Mouse (Mus musculus) heart, postnatal 4 days (tissue): ENCODE measurements around the gene Fmo5. TPM values are rescaled to one million over a fixed set of nuclear protein-coding genes. Genes with fewer than 3 reads are reported as not detected.

Experiments used
- DNase-seq: peaks from one replicate; pipeline ENCODE4 v3.0.0; 2021
- total RNA-seq, 2 experiments: library from RNA; stranded (reverse); gene quantifications; 2 replicates each; pipeline ENCODE4 v1.2.3; 2021

Gene Fmo5
- total RNA-seq, 2 experiments from 2014 or later, result 4.9 TPM

DNA sequence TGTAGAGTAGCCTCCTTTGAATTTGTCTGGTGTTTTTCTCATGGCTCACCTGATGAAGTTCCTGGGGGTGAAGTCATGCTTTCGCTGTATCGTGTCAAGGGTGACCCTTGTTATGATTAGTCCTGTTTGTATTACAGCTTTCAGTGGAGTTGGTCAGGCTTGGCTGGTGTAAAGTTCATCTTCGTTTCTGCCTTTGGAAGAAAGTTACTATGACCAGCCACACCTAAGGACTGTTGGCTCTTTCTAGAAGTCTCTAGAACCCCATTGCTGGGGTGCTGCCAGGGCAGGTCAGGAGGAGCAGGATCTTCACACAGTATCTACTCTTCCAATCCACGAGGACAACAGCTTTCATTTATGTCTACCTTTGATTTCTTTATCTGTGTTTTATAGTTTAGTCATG is 4.9 kb downstream of the Fmo5 start:
- no peak for DNase-seq

DNA sequence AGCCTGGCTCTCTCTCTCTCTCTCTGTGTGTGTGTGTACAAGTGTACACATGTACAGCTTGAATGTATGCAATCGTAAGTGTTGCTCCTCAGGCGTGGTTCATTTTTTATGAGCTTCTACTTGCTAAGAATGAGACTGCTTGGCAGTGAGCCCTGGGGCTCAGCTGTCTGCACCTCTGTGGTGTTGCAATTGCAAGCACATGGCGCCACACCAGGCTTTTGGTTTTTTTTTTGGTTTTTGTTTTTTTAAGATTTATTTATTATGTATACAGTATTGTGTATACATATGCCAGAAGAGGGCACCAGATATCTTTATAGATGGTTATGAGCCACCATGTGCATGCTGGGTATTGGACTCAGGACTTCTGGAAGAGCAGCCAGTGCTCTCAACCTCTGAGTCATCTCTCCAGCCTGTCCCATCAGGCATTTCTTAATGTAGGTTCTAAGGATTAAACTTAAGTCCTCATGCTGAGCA is 5.7 kb downstream of the Fmo5 start:
- DNase-seq, result peak; percentile 76

DNA sequence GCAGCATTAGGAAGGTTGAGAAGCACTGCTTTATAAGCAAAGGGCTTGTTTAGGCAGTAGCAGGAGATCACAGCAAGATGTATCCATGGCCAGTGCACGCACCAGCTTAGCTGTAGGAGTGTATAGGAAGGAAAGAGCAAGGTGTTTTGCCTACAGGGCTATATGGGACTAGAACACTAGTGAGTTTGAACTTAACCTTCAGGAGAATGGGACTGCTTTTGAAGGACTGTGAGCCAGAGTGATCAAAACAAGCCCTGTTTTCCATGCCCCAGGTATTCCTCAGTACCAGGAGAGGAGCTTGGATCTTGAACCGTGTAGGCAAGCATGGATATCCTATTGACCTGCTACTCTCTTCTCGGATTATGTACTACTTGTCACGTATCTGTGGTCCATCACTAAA is 12.8 kb downstream of the Fmo5 start:
- no peak for DNase-seq

DNA sequence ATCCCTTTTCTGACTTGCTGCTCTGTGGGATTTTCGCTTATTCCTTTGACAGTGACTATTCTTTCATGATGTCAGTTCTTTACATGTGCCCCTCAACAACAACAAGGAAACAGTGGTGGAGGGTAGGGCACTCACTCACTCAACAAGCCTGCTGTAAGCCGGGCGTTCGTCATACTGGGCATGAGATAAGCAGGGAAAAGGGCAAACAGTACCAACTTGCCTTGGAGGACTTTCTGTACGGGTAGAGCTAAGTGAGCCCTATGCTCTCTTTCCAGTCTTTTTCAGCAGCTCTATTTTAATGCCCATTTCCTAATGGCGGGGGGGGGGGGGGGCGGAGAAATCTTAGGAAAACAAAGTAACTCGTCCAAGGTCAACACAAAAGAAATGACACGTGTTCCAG is 13.4 kb downstream of the Fmo5 start:
- DNase-seq, result no peak

DNA sequence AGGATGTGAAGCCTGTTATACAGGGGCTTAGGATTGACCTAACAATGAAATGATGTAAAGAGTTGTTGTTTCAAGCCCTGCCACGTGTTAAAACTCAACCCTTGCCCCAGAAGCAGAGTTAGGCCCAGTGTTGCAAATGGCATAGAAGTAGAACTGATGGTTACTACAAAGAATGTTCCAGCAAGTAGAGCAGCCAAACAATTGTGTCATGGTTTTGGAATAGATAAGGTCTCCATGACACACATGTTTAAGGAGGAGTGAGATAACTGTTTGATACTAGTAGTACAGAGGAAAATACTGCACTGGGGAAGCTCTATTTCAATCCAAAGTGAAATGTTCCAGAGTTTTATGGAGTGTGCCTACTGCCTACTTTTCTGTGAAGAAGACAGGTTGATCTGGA is 19.9 kb downstream of the Fmo5 start:
- DNase-seq, result no peak

DNA sequence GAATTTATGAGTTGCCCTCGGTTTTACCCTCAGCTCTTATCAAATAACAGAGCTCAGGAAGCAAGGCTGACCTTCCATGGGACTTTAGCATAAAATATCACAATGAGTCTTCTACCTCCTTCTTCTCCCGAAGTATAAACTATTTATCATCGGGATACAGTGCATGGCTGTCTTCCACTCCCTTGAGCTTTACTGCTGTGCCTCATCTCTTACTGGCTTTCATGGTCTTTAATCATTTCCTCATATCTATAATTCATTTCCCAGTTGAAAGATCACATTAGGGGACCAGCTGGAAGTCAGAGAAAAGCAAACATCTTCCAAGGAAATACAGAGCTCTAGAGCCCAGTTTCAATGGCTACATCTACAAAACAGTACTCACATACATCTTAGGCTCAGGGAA is 20.4 kb downstream of the Fmo5 start:
- no peak for DNase-seq

DNA sequence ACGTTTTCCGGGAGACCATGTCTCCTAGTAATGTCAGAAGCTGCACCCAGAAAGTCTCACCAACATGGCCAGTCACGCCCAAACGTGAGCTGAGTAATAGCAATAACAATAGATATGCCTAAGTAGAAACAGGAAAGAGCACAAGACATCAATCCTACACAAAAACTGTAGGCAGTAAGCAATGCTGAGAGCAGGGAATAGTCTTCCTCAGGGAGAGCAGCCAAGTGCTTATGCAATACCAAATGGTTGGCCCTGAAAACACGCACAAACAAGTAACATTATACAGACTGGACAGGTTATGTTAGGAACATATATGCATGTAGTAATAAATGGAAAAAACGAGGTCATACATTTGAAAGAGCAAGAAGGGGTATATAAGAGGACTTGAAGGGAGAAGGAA is 20.9 kb downstream of the Fmo5 start:
- DNase-seq, result no peak

DNA sequence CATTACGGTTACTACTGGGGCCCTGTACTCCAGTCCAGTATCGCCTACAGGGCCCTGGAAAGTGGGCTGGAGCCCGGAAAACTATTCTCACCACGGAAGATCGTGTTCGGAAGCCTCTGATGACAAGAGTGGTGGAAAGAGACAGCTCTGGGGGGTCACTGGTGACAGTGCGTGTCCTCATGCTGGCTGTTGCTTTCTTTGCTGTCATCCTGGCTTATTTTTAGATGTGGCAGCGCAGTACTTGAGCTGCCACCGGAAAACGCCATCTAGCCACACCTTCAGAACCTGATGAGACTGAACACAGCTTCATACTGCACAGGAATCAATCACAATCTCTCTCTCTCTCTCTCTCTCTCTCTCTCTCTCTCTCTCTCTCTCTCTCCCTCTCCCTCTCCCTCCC is 23.0 kb downstream of the Fmo5 start:
- DNase-seq, result peak; percentile 38

DNA sequence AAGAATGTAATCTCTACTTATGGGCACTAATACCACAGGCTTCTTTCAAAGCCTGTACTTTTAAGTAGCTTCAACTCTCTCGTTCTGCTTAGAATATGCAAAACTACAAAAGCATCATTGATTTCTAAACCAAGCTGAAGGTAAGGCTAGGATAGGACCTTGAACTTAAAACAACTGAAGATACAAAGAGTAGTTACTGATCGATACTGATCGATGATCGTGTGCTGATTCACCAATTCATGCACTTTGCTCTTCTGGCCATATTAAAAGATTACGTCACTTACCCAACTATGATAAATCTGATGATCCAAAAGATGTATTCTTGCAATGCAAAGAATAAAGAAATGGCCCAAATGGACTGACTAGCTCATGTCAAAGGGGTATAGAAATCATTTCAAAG is 25.2 kb downstream of the Fmo5 start:
- DNase-seq, result no peak

DNA sequence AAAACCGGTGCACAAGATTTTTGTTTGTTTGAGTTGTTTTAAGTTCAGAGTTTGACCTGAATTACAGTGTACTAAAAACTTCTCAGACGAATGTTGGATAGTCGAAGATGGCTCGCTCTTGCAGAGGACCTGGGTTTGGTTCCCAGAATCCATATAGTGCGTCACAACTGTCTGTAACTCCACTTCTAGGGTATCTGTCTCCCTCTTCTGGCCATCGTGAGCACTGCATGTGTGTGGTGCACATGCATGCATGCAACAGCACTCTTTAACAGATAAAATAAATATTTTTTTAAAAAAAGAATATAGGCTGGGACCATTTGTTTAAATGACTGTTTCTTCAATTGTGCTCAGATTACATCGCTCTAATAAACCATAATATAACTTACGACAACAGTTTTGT is 26.3 kb downstream of the Fmo5 start:
- DNase-seq, result peak; percentile 64

DNA sequence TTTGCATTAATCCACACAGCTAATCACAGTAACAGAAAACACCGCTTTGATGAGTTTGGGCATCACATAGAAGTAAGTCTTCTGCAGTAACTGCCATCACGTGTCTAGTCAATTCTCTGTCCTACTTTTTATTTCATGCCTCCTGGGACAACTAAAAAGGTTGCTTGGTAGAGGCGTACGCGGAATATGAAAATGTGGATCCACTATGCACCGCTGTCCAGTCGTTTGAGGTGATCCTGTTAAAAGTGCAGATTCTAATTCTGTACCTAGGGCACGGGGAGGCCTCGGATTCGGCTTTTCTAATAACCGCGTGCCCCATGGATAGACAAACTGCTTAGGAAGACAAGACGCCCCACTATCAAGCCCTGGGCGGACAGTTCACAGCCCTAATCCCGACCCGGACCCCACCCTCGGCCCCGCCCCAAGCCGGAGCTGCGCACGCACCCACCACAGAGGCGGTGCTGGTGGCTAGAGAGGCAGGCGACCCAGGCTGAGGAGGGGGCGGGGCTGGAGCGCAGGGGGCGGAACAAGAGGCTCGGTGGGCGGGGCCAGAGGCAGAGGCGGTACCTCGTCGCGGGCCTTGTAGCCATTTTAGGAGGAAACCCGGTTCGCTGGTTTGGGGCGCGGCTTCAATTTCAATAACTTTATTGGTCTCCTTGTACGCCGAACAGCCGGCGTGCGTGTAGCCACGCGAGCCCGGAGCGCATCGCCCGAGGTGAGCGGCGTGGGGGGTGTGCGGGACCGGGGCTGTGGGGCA is 29.2 kb downstream of the Fmo5 start, which contains the start of gene Prkab2:
Gene Prkab2 (plus strand): TSS at position 539 of the 757 bp plus-strand sequence.
- DNase-seq, result peak; percentile 100

DNA sequence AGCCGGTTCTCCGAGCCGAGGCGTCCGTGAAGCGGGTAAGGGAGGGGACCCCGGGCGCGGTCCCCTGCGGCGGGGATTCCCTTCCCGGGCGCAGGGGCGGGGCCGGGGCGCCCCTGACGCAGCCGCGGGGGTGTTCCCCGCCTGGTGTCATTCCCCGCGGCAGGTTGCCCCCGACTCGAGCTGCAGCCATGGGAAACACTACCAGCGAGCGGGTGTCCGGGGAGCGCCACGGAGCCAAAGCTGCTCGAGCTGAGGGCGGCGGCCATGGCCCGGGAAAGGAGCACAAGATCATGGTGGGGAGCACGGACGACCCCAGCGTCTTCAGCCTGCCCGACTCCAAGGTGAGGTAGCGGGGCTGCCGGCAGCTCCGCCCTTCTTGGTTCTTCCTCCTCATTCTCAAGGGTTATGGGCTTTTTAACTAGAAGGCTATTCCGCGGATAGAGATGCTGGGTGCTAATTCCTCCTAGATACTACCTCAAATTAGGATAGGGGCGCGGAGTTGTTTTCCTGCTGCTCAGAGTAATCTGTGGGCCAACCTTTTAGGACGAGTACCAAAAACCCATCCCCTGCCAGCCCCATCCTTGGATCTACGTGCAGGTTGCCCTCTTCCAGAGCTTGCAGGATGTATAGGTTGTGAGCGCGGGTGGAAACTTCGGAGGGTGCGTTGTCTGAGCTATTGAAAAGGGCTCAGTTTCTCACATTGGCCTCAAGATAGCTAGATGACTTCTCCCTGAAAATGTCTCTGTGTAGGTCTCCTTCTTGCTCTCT is 30.0 kb downstream of the Fmo5 start:
- DNase-seq, result no peak

DNA sequence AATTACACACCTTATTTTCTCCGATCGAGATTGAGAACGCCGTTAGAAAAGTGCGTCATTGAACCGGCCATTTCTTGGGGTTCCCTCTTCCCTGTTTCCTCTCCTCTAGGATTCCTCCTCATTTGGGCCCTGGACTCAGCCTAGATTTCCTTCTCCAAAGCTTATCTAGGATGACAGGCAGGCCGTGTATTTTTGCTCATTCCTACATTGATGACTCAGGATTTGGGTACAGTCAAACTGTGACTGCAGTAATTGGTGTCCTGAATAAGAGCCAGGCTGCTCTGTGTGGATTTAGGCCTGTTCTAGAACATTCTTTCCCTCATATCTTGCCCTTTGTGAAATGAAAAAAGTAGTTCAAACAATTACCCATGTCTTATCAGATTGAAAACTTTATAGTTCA is 31.1 kb downstream of the Fmo5 start:
- DNase-seq, result no peak

DNA sequence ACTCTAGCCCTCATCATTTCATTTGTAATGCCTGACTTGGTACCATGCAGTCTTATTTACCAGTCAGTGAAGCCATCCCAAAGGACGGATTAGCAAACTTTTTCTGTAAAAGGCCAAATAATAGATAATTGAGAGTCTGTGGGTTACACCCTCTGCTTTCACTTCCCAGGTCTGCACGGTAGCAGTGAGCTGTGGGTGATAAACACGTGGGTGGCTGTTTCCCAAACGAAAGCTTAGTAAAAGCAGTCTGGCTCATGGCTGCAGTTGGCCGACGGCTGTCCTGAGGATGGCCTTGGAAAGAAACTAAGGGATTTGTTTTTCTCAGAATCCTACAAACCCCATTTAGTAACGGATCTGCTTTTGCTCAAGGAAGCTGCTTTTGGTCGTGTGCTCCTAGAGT is 32.6 kb downstream of the Fmo5 start:
- DNase-seq, result no peak

DNA sequence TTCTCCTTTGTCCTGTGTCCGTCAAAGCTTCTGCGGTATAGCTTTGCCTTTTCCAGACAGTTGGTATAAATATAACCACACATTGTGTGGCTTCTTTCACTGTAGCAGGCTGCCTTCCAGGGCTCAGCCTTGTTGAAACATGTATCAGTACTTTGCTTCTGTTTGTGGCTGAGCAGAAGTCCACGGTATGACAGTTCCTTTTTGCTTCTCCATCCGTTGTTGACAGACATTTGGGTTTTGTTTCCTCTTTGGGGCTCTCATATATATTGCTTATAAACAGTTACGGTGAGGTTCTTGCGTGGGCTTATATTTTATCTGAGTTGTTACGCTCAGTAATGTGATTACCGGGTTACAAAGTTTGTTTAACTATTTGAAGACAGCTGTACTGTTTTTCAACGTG is 36.9 kb downstream of the Fmo5 start:
- DNase-seq, result no peak

DNA sequence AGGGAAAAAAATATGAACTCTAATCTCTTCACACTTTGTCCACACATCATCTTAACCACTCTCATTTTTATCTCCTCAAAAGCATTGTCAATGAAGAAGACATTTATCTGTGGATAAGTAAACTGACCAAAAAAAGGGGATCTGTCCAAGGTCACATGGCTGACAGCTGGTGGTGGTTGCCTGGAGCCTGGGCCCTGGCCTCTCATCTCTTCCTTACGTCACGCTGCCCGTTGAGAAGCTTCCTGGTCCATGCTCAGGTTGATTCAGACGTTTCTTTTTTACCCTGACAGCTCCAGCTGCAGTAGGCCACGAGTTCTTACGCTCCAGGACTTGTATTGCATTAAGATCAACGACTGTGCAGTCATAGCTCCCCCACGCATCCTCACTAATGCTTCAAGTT is 37.5 kb downstream of the Fmo5 start:
- no peak for DNase-seq

DNA sequence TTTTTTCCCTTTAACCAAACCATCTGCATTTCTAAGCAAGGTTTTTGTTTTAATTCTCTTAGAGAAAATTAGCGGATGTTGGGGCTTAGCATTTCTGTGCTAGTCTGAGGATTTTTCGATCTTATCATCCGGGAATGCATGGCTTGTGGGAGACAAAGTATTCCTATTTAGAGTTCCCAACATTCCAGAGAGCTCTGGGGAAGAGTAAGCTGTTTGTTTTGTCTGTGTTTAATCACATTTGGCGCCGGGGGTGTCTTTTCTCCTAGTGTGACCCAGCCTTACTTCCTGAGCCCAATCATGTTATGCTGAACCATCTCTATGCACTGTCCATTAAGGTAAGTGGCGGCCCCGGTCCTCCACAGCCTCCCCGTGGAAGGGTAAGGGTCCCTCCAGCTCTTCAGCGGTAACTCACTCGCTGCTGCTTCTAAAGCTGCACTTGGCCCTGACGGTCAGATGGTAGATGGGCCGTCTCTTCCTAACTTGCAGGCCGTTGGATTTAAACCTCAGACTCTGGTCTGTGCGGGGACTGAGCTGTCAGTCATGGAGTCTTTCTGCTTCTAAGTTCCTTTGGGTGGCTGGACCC is 38.6 kb downstream of the Fmo5 start:
- DNase-seq, result no peak

DNA sequence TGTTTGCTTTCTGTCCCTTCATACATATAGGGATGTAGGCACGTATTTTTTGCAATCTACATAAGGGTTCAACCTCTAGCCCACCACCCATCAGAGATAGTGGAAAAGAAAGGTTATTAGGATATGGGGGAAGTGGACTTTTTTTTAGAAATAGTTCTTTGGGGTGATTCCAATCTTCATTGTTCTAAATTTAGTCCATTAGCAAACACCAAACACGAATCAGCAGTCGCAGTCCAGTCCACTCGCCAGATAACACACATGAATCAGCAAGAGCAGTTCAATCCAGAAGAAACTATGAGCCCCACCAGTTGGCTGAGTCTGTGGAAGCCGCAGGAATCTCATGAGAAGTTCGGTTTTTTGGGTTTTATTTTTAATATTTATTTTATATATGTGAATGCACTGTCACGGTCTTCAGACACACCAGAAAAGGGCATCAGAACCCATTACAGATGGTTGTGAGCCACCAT is 46.1 kb downstream of the Fmo5 start, which contains the start of gene Gm17651:
Gene Gm17651 (minus strand): TSS at position 51 of the 467 bp plus-strand sequence.
- no peak for DNase-seq

DNA sequence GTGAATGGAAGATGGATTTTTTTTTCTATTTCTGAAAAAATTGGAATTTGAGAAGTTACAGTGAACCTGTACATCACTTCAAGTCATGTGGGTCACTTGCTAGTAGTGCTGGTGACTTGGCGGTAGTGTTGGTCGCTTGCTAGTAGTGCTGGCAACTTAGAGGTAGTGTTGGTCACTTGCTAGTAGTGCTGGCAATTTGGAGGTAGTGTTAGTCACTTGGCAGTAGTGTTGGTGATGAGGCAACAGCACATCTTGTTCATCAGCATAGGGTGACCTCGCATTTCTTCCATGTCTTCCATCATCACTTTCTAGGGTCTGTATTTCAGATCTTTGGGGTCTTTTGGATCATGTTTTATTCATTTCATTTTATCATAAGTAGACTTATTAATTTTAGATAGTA is 47.5 kb downstream of the Fmo5 start:
- no peak for DNase-seq

DNA sequence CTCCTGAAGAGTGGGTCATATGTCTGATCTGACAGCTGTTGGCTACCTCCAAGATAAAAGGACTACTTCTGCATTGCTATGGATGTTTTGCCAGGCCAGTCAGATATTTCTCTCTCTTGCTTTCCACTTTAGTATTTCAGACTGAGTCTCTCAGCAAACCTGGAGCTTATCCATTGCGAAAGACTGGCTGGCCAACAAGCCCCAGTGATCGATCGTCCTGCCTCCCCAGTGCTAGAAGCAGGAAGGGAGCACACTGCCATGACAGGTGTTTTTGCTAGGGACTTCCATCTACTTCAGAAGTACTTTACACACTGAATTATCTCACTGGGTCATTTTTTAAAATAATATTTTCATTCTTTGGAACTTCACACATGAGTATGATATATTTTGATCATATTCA is 49.8 kb downstream of the Fmo5 start:
- DNase-seq, result no peak

DNA sequence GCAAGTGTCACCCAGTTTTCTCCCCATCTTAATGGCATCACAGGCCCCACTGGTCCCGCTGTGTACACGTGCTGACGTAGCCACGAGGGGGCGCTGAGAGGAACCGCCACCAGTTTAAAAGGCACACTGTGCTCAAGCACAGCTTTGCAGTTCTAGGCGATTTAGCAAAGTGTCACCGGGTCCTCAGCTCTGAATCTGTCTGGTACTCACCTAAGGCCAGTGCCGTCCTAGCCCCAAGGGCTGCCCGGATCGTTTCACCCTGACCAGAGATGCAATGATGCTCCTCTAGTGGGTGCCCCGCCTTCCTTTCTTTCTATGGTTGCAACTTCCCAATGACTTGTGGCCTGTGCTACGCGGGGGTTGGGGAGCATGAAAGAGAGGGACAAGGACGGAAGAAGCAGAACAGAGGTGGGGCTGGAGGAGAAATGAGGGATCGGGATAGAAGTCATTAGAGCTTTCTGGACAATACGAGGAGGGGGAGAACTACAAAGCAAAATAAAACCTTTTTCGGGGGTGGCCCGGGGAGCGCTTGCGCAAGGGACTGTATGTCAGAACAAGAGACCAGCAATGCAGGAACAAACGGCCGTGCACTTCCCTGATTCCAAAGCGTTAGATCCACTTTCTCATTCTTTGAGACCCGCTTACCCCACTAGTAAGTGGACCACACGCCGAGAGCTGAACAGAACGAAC is 52.2 kb downstream of the Fmo5 start:
- DNase-seq, result peak; percentile 85

DNA sequence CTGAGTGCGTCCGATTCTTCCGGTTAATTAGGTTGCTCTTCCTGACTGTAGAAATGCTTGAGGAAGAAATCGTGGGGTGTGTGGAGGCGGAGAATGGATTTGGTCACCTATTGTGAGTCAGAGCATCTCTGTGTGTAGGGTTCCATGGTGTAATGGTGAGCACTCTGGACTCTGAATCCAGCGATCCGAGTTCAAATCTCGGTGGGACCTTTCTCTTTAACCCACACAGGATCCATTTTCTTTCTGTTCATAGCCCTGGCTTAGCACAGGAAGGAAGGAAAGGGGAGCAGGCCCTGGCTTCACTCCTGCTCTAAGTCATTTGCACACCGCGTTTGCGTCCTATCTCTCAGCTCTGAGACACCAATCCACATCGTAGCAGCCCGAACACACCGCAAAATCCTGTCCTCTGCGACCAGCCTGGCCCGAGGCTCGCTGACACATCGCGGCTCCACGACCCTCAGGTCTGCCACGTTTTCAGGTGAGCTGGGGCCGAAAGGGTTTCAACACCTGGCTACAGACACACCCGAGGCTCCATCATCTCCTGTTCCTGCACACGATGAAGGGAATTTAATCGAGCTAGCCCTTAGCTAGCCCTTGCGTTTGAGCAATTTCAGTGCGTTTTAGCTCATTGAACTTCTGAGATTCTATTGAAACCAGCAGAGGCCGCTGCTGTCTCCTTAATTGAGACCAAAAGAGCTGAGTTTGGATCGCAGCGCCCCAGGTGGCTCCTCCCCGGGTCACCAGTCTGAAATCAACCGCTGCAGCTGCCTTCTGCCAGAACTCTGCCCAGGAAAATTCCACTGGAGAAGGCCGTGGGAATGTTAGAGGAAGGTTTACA is 52.9 kb downstream of the Fmo5 start:
- peak; percentile 67 for DNase-seq
